Mouse (Mus musculus) embryo, embryonic 9.5 days (tissue): ENCODE data around the gene Gramd4.
"Not testable (repeated sequence)": the region's sequence is repeated elsewhere in the genome, so short reads cannot be mapped to it uniquely, and the experiment has no call there.

Source experiments
- DNase-seq: peaks from one replicate; pipeline ENCODE4 v3.0.0-alpha.2; 2017; ENCODE audit errors: extremely low spot score

The Gramd4 gene

GRCm38 (mm10) chr15:86051152-86051551 lies 6.3 kb upstream of the Gramd4 start:
- DNase-seq = no peak

DNA sequence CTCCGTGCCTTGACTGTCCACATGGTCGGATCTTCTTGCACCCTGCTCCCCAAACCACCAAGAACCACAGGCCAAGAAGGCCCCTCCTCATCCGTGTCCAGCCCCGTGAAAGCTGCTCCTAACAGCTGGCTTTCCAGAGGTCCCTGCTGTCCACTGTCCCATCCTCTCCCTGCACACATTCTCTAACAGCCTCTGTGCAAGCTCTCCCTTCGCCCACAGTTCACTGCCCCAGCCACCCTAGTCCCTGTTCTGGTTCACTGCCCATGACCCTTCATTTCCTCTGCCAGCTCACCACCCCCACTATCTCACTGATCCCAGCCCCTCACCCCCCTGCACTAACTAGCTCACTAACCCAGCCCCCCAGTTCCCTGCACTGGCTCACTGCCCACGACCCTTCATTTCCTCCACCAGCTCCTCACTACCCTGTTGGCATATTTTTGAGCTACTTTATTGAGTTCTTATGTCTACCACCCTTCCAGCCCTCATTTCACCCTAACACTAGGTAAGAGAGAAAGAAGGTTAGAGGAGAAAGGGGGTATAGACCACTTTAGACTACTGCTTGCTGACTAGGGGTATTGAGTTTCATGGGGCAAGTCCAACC lies 5.5 kb upstream of the Gramd4 start:
- no peak for DNase-seq

DNA sequence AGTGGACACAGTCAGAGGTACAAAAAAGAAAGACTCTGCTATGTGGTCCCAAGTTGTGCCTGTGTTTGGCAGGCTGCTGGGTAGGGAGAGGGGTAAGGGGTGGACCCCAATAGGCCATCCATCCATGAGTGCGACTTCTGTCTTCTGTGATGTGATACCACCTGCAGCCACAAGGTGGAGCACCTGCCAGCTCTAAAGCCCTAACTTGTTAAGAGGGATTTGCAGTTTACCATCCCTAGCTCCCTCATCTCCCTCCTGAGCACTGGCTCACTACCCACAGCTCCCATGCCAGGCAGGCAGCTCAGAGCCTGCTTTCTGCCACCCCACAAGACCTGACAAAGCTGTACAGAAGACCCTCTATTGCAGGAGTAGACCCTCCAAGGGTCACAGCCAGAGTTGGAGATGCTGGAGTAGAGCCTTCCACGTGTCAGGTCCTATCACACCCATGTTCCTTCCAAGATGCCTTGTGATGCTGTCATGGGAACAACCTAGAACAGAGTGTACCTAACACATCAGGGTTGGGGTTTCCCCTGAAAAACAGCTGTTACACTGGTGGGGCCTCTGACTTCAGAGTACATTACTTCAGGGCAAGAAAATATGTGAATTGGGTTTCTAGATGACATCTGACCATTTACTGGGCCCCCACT lies 3.5 kb upstream of the Gramd4 start:
- DNase-seq = peak; percentile 83

DNA sequence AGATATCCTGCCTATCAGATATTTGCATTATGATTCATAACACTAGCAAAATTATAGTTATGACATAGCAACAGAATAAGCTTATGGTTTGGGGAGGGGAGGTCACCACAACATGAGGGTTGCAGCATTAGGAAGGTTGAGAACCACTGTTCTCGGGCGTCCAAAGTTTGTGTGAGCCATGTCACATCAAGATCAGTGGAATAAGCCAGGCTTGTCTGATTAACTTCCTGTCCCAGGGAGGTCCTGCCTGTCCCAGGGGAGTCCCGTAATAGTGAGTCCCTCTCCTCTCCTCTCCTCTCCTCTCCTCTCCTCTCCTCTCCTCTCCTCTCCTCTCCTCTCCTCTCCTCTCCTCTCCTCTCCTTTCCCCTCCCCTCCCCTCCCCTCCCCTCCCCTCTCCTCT lies 2.6 kb upstream of the Gramd4 start:
- not testable (repeated sequence) for DNase-seq

DNA sequence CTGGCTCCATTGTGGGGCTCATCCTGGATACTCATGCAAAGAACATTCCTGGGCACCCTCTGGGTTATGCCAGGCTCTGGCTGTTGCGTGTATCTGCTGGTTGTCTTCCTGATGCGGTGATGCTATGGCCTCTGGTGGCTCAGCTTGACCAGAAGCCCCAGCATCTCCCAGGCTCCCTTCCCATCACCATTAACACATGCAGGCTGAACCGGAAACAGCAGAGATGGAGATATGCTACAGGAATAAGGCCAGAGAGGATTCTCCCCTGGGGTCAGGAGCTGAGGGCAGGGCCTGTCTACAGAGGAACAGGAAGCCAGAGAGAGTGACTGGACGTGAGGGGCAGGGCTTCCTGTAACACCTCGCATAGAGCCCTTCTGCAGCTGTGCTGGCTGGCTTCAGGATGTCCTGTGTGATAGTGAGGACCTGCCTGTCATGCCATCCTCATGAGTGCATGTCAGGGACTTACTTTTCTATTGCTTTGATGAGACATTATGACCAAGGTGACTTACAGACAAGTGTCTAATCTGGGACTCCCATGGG lies 1.2 kb upstream of the Gramd4 start:
- no peak for DNase-seq

GRCm38 (mm10) chr15:86057908-86058307 lies 413 bp downstream of the Gramd4 start:
- peak; percentile 51 for DNase-seq

DNA sequence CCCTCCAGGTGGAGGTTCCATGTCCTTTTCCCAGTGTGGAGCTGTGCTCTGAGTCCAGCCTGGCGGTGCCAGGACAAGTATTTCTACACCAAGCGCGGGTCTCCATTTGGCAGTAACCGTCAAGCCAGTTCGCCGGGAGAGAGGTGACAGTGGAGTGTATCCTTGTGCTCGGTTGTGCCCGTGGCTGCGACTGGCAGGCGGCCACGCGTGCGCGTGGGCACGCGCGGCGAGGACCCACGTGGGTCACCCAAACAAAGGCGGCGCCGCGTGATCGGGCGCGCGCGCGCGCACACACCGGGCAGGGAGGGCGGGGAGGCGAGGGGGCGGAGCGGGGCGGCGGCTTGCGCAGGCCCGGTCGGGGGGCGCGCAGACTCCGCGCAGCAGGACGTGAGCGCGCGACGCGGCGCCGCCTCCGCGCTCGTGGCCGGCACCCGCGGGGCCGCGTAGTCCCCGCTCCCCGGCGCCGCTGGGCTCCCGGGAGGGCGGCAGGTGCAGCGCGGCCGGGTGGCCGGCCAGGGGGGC lies 960 bp downstream of the Gramd4 start:
- DNase-seq = peak; percentile 84

- no peak for DNase-seq
These were observed 1.7 kb downstream of the Gramd4 start for GRCm38 (mm10) chr15:86058931-86059834.

DNA sequence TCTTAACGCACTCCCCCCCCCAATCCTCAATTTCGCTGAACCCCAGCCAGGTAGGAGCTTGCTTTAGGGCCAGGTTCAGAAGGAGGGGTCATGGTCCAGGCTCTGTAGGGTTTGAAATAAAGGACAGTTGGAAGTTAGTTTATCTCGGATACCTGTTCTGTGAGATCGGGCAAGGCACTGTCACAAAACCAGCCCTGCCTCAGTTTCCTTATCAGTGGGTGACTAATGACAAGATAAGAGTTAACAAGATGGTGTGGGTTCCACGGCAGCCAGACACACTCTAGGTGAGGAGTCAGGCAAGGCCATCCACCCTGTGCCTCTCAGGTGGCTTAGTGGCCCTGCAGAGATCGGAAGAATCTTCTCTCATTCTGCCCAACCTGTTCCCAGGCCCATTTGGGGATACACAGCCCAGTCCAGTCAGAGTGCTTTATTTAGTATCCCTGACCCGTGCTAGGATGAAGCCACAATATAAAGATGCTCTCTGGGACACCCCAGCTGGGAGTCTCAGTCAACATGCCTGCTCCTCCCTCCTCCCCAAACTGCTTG lies 2.4 kb downstream of the Gramd4 start:
- no peak for DNase-seq

GRCm38 (mm10) chr15:86060581-86060980 lies 3.1 kb downstream of the Gramd4 start:
- no peak for DNase-seq

GRCm38 (mm10) chr15:86061221-86061620 lies 3.7 kb downstream of the Gramd4 start:
- DNase-seq = no peak

- DNase-seq = no peak
These were observed 4.5 kb downstream of the Gramd4 start for GRCm38 (mm10) chr15:86061848-86062481.

DNA sequence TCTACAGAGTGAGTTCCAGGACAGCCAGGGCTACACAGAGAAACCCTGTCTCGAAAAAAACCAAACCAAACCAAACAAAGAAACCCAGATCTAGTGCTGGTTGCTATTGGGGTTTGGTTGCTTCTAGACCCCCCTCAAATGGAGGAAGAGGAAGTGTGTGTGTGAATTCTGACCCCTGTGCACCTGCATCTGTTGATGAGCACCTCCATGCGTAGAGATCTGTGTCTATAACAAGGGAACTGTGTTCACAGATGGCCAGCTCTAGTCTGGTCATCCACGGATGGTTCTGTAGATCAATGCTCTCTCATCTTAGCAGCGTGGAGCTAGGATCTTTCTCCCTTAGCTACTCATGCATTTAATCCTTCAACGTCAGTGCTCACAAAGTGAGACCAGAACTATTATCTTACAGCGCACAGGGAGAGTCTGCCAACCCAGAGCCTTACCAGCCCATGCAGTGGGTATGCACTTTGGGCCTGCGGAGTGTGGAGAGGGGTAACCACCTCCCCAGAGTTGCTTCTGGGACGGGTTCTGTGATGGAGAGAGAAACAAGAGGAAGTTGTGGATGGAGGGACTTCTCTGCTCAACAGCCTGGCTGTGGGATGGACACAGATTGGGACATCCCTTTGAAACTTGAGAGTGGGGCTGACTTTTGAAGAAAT lies 6.8 kb downstream of the Gramd4 start:
- no peak for DNase-seq

DNA sequence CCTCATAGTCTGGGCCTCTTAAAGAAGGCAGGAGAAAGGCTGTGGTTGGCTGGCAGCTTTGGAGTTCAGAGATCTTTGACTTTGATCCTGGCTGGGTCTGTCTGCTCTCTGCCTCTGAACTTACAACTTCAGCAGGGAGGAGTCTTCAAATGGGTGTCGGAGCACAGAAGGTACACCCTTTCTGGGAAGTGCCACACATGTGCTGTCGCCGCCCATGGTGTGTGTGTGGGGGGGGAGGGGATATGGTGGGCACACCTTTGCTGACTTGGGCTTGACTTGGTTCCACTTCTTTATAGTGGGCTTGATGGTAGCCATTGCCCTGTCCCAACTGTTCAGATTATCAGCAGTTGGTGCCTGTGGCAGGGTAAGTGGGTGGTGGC lies 7.3 kb downstream of the Gramd4 start:
- DNase-seq = no peak

- no peak for DNase-seq
These were observed 7.9 kb downstream of the Gramd4 start for GRCm38 (mm10) chr15:86065367-86065766.

DNA sequence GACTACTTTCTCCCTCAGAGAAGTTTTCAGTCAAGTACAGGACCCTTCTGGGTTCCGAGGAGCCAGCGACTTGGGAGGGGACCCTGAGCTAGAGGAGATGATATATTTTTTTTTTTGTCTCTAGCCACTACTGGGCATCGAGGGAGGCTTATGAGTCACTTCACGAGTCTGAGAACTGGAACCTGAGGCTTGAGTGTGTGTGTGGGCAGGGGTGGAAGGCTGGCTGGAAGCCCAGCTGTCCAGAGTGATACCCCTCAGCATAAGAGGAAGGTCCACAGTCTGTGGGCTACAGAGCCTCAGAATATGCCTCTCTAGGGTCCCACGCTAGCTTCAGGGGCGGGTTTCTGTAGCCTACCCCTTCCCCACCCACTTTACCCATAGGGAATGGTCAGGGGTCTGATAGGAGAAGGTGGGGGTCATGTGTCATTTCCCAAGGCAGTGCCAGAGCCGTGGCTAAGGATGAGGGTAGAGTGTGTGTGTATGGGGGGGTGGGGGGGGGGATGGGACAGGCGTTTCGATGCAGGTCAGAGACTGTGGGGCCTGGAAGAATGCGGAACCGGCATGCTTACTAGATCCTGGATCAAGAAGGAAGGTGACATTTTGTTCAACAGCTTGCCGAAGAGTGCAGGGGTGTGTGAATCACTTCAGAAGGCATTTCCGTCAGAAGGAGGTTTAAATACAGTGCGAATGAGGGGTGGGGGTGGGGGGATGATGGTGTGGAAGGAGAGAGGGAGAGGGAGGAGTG lies 9.5 kb downstream of the Gramd4 start:
- DNase-seq = no peak

GRCm38 (mm10) chr15:86067581-86067910 lies 10.1 kb downstream of the Gramd4 start:
- DNase-seq = no peak

DNA sequence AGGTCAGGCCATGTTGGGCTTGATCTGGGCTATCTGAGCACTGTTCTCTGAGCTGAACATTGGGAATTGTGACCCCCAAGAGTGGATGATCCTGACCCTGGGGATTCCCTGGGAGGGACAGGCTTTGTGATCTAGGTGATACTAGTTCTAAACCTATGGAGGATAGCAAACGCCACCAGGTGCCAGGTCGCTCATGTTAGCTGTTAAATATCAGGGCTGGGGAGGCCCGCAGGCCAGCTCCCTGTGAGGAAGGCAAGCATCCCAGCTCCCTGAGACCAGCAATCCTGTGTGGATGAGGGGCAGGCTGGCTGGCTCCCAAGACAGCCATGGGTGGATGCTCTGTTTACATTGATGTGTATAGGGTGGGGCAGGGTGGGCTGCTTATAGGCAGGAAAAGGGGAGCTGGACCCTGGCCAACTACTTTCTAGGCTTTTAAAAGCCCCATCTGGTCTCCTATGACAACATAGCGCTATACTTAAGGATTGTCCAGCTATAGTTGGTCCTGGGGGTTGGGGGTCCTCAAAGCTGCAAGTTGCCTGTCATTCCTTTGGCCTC lies 10.5 kb downstream of the Gramd4 start:
- no peak for DNase-seq

DNA sequence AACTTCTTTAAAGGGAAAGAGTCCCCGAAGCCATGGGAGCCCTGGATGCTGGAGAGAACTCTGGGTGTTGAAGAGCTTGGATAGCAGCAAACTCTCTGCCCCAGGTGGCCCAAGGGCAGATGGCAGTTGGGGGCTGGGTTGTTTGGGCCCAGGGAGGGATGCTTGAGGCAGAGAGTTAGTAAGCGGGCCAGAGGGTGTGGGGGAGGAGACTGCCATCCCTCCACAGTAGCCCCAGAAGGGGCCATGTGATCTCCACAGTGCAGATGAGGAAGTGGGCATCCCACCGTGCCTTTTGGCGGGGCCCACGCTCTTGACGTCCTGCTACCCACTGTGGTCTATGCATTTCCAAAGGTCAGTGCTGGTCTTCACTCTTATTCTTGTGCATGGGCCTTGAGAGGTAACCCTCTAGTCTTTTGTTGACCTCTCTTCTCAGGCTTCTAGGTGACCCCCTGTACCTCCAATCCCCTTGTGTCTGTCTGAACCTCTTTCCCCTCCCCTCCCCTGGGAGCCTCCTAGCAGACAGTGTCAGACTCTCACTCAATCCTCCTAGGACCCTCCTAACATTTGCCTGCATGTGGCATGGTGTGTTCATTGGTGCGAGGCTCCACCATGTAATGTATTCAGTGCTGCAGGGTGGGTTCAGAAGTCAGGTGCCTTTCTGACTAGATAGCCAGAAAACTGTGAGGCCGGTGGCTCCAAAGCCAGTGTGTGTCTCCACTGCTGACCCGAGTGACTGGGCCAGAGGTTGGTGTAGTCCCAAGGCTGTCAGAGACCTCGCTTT lies 11.7 kb downstream of the Gramd4 start:
- DNase-seq = no peak
